Mouse (Mus musculus) MEL (cell line): ENCODE measurements around the gene Bmp7.

Source experiments
- BHLHE40 ChIP-seq: IDR thresholded peaks from 2 replicates; pipeline ENCODE4 v1.6.1; 2012; ENCODE audit warnings: low read depth, mild to moderate bottlenecking, inconsistent platforms, low read length, improper control_type of control experiment, borderline replicate concordance
- CTCF ChIP-seq, 3 experiments: IDR thresholded peaks in 2 of 3; conservative IDR thresholded peaks in 1 of 3; 2 replicates each; pipeline ENCODE4 v1.5.1; 2011 to 2012; ENCODE audit warnings: low read length in 3 of 3, low read depth in 2 of 3, mild to moderate bottlenecking in 2 of 3, improper control_type of control experiment in 1 of 3, inconsistent platforms in 1 of 3, mixed read lengths in 1 of 3, moderate library complexity in 1 of 3; ENCODE audit not compliant: control insufficient read depth in 1 of 3, insufficient read depth in 1 of 3, poor library complexity in 1 of 3, severe bottlenecking in 1 of 3
- EP300 ChIP-seq, 2 experiments: IDR thresholded peaks; 2 replicates each; pipeline ENCODE4 v1.6.1; 2011; ENCODE audit warnings: improper control_type of control experiment in 2 of 2, low read length in 2 of 2, low read depth in 1 of 2, mild to moderate bottlenecking in 1 of 2
- GABPA ChIP-seq: IDR thresholded peaks from 2 replicates; pipeline ENCODE4 v1.6.1; 2012; ENCODE audit warnings: low read depth, mild to moderate bottlenecking, inconsistent platforms, low read length, improper control_type of control experiment, moderate library complexity
- GATA1 ChIP-seq: IDR thresholded peaks from 2 replicates; pipeline ENCODE4 v1.6.1; 2011; ENCODE audit warnings: low read depth, low read length, improper control_type of control experiment
- HCFC1 ChIP-seq: IDR thresholded peaks from 2 replicates; pipeline ENCODE4 v1.6.1; 2012; ENCODE audit warnings: low read depth, mild to moderate bottlenecking, inconsistent platforms, low read length, improper control_type of control experiment, moderate library complexity
- MAX ChIP-seq: IDR thresholded peaks from 2 replicates; pipeline ENCODE4 v1.6.1; 2011; ENCODE audit warnings: low read length, improper control_type of control experiment
- MAZ ChIP-seq: IDR thresholded peaks from 2 replicates; pipeline ENCODE4 v1.6.1; 2012; ENCODE audit warnings: low read depth, mild to moderate bottlenecking, inconsistent platforms, low read length, improper control_type of control experiment
- MEF2A ChIP-seq: IDR thresholded peaks from 2 replicates; pipeline ENCODE4 v1.6.1; 2014; ENCODE audit warnings: low read depth, mild to moderate bottlenecking, inconsistent platforms, low read length, improper control_type of control experiment; ENCODE audit not compliant: poor library complexity, insufficient replicate concordance, severe bottlenecking; ENCODE audit errors: extremely low read depth
- MYC ChIP-seq: IDR thresholded peaks from 2 replicates; pipeline ENCODE4 v1.6.1; 2011; ENCODE audit warnings: low read depth, mild to moderate bottlenecking, low read length, improper control_type of control experiment, moderate library complexity
- NELFE ChIP-seq: IDR thresholded peaks from 2 replicates; pipeline ENCODE4 v1.6.1; 2011; ENCODE audit warnings: low read depth, low read length, improper control_type of control experiment
- NRF1 ChIP-seq: IDR thresholded peaks from 2 replicates; pipeline ENCODE4 v1.6.1; 2014; ENCODE audit warnings: low read depth, mild to moderate bottlenecking, inconsistent platforms, low read length, improper control_type of control experiment, moderate library complexity; ENCODE audit not compliant: poor library complexity, insufficient read depth, severe bottlenecking
- POLR2A ChIP-seq, 2 experiments: IDR thresholded peaks; 2 replicates each; pipeline ENCODE4 v1.6.1; 2011 to 2012; ENCODE audit warnings: low read length in 2 of 2, mild to moderate bottlenecking in 2 of 2, control low read depth in 1 of 2, improper control_type of control experiment in 1 of 2, low read depth in 1 of 2, moderate library complexity in 1 of 2; ENCODE audit not compliant: control insufficient read depth in 1 of 2, insufficient read depth in 1 of 2, poor library complexity in 1 of 2
- RAD21 ChIP-seq: IDR thresholded peaks from 2 replicates; pipeline ENCODE4 v1.6.1; 2011; ENCODE audit warnings: mild to moderate bottlenecking, low read depth, low read length, improper control_type of control experiment

- TF ChIP-seq NELFE = no peak
- TF ChIP-seq CTCF (IDR thresholded peaks at IDR 0.05 in 2 of 3, conservative IDR thresholded peaks at IDR 0.05 in 1 of 3; ENCODE audit: control insufficient read depth in 1 of 3, insufficient read depth in 1 of 3, low read depth in 2 of 3, low read length in 3 of 3, poor library complexity in 1 of 3, severe bottlenecking in 1 of 3) = no peak
- TF ChIP-seq MEF2A = no peak
- TF ChIP-seq POLR2A (IDR thresholded peaks at IDR 0.05; ENCODE audit: control insufficient read depth in 1 of 2, insufficient read depth in 1 of 2, low read depth in 1 of 2, low read length in 2 of 2, poor library complexity in 1 of 2) = no peak
- TF ChIP-seq GATA1 = no peak
- no peak for TF ChIP-seq GABPA
- TF ChIP-seq MAZ = no peak
- TF ChIP-seq HCFC1 = no peak
- no peak for TF ChIP-seq RAD21
- no peak for TF ChIP-seq EP300 (IDR thresholded peaks at IDR 0.05; ENCODE audit: low read depth in 1 of 2, low read length in 2 of 2)
- TF ChIP-seq BHLHE40 = no peak
- TF ChIP-seq NRF1 = no peak
- no peak for TF ChIP-seq MYC
- no peak for TF ChIP-seq MAX
Observed at GRCm38 (mm10) chr2:172884584-172884983, 55.5 kb downstream of the Bmp7 start.
